Mouse (Mus musculus) 3T3-L1 (cell line): ENCODE results near the gene Rpp25l.

ENCODE experiments used
- DNase-seq: peaks from one replicate; pipeline ENCODE4 v3.0.0-alpha.2; 2015; ENCODE audit warnings: low read depth, low spot score

The Rpp25l gene

DNA sequence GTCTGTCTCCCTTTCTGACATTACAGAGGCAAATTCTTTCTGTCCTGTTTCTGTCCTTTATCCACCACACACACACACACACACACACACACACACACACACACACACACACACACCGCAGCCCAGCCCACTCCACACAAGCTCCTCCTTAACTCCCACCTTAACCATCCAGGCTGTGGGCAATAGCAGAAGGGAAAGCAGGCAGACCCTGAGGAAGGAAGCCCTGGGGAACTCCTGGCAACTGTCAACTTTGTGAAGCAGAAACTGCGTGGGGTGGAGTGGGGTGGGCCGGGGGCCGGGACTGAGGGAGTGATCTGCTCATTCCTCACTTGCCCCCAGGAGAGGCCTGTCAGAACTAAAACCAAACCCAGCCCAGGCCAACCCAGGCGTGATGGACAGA is 41.8 kb downstream of the Rpp25l start:
- DNase-seq: no peak

DNA sequence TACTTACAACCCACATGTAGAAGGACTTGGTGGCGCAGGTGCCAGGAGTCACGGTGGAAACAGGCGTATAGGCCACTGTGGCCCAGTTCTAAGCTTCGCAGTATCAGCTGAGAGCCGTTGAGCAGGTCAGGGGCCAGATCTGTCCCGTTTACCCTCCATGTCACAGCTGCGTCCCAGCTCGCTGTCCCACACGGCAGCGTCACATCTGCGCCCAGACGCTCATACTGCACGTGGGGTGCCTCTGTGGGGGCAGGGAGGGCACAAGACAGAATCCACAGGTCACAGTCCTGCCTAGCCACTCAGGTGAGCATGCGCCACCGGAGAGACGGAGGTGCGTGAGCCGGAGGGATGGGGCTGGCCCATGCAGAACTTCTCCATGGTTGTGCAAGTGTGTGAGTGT is 42.5 kb downstream of the Rpp25l start:
- DNase-seq: no peak

DNA sequence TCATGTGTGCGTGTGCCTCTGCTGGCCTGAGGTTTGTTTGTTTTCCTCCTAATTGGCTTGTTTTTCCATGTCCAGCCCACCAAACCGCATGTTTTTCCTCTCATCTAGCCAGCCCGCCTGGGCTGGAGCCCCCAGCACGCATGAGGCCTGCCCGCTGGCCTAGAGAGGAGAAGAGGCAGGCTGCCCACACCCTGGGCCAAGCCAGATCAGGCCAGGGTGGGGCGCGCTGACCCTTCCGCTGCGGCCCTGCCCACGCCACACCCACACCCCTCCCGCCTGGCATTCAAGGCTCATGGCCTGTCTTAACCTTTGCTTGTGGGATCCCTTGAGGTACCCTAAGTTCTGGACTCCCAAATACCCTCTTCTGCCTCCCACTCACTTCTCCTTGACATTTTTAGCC is 46.7 kb downstream of the Rpp25l start:
- no peak for DNase-seq

- DNase-seq: no peak
Observed at GRCm38 (mm10) chr4:41665009-41665675, 48.2 kb downstream of the Rpp25l start.

DNA sequence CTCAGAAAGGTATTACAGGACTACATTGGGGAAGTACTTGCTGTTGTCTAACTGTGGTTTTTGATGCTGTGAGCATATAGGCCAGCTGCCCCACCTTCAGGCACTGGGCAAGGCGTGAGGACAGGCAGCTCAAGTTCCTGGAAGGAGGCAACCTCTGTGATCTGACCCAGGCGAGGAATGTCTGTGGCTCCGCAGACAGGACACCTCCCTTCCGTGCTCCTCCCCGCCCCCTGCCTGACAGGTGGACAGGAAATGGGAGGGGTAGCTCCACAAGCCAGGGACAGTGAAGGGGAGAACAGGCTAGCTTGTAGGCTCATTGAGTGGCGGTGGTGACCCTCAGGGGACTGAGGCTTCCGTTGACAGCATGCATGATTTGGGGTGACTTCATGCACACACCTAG is 48.8 kb downstream of the Rpp25l start:
- DNase-seq: no peak

- no peak for DNase-seq
Observed at GRCm38 (mm10) chr4:41663614-41664013, 49.7 kb downstream of the Rpp25l start.

DNA sequence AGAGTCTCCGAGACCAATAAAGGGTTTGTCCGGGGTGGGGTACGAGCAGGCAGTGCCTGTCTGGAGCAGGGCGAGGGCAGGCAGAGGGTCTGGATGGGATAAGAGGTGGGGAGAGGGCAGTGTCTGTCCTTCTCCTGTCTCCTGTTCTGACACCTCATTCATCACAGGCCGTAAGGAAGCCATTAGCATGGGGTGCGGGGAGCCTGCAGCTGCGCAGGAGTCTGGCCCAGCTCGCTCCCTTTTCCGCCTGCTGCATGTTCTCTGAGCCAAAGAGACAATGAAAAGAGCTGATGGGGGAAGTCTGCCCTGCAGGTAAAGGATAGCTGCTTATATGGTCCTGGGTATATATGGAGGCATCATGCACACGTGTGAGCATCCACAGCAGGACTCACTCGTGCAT is 50.6 kb downstream of the Rpp25l start:
- DNase-seq: no peak
